ENCODE assay signal across 8 mouse cellular contexts in genomic region chr5:124539905-124540304, GRCm38 (mm10). TPM values are rescaled to one million over a fixed set of nuclear protein-coding genes. Genes with fewer than 3 reads are reported as not detected.
DNase-seq lines count a peak whose midpoint lies in the region; ATAC-seq lines count a peak whose summit lies in the region.

No protein-coding gene starts in this region.

- H3K36me3 ChIP-seq in kidney, embryonic 14.5 days (ENCODE audit: control insufficient read depth, insufficient read depth, low read length), result peaks cover 17% of the 10 kb centered on the region
- H3K36me3 ChIP-seq in embryonic facial prominence, embryonic 10.5 days (replicated peaks), result peaks cover 27% of the 10 kb centered on the region
- H3K36me3 ChIP-seq in hindbrain, embryonic 15.5 days, result peaks cover 12% of the 10 kb centered on the region; the same call in 1 of the 2 replicates
- H3K36me3 ChIP-seq in midbrain, embryonic 13.5 days, result peaks cover 15% of the 10 kb centered on the region

- no peak overlapping the region; the same call in 1 of the 2 replicates for H3K9ac ChIP-seq in kidney, embryonic 14.5 days (ENCODE audit: low read depth, low read length)
- H3K9ac ChIP-seq in hindbrain, embryonic 15.5 days, result 0 out of 2 replicates have a peak overlapping the region, but pooled peaks have one; percentile 33
- no peak overlapping the region for H3K9ac ChIP-seq in midbrain, embryonic 13.5 days (replicated peaks)

- DNase-seq in kidney, adult 18-20 months, result no peak
- DNase-seq in embryonic facial prominence, embryonic 10.5 days (ENCODE audit: low spot score), result no peak
- DNase-seq in frontal cortex, postnatal 25 days (ENCODE audit: low spot score in 2 of 2), result no peak
- DNase-seq in adrenal gland, adult 8-10 months, result no peak
- no peak for DNase-seq in frontal cortex, adult 2 months (ENCODE audit: extremely low spot score in 1 of 2, low spot score in 1 of 2)

- H3K4me3 ChIP-seq in kidney, embryonic 14.5 days (ENCODE audit: low read length), result peak overlapping the region; percentile 99
- H3K4me3 ChIP-seq in embryonic facial prominence, embryonic 10.5 days, result peak overlapping the region; percentile 99
- peak overlapping the region; percentile 97 for H3K4me3 ChIP-seq in hindbrain, embryonic 15.5 days
- H3K4me3 ChIP-seq in midbrain, embryonic 13.5 days (replicated peaks), result peak overlapping the region; percentile 96

- 74% methylated on average over 4 of the region's 4 CpGs for WGBS in kidney, embryonic 14.5 days
- 70% methylated on average over 4 of the region's 4 CpGs for WGBS in embryonic facial prominence, embryonic 10.5 days
- WGBS in hindbrain, embryonic 15.5 days, result 78% methylated on average over 4 of the region's 4 CpGs
- WGBS in midbrain, embryonic 13.5 days, result 74% methylated on average over 4 of the region's 4 CpGs

- no peak for ATAC-seq in kidney, embryonic 14.5 days (ENCODE audit: low FRiP score, low TSS enrichment)
- ATAC-seq in hindbrain, embryonic 15.5 days (ENCODE audit: low FRiP score, low read depth), result no peak
- ATAC-seq in midbrain, embryonic 13.5 days, result no peak

- peak overlapping the region; percentile 39 for H3K4me2 ChIP-seq in kidney, embryonic 14.5 days (replicated peaks; ENCODE audit: low read depth, low read length)
- peak overlapping the region; percentile 47 for H3K4me2 ChIP-seq in hindbrain, embryonic 15.5 days
- peak overlapping the region; percentile 41; the same call in 1 of the 2 replicates for H3K4me2 ChIP-seq in midbrain, embryonic 13.5 days (replicated peaks)

- H3K27ac ChIP-seq in kidney, embryonic 14.5 days (ENCODE audit: low read depth, low read length), result no peak overlapping the region
- H3K27ac ChIP-seq in embryonic facial prominence, embryonic 10.5 days (replicated peaks), result peak overlapping the region; percentile 85
- peak overlapping the region; percentile 78 for H3K27ac ChIP-seq in hindbrain, embryonic 15.5 days (replicated peaks)
- peak overlapping the region; percentile 56; the same call in 1 of the 2 replicates for H3K27ac ChIP-seq in midbrain, embryonic 13.5 days

- no peaks in the 10 kb centered on the region for H3K27me3 ChIP-seq in kidney, embryonic 14.5 days (ENCODE audit: control insufficient read depth, insufficient read depth, low read length)
- no peaks in the 10 kb centered on the region for H3K27me3 ChIP-seq in embryonic facial prominence, embryonic 10.5 days (replicated peaks; ENCODE audit: low read depth, poor library complexity, severe bottlenecking)
- H3K27me3 ChIP-seq in hindbrain, embryonic 15.5 days, result no peaks in the 10 kb centered on the region
- H3K27me3 ChIP-seq in midbrain, embryonic 13.5 days, result 0 out of 2 replicates have a peak, but pooled peaks cover 6% of the 10 kb centered on the region

- no peaks in the 10 kb centered on the region for H3K9me3 ChIP-seq in kidney, embryonic 14.5 days (ENCODE audit: control insufficient read depth, low read length)
- no peaks in the 10 kb centered on the region for H3K9me3 ChIP-seq in embryonic facial prominence, embryonic 10.5 days
- H3K9me3 ChIP-seq in hindbrain, embryonic 15.5 days, result no peaks in the 10 kb centered on the region
- no peaks in the 10 kb centered on the region for H3K9me3 ChIP-seq in midbrain, embryonic 13.5 days

- peaks cover 16% of the 10 kb centered on the region for H3K4me1 ChIP-seq in kidney, embryonic 14.5 days (ENCODE audit: control insufficient read depth, insufficient read depth, low read length)
- peaks cover 19% of the 10 kb centered on the region for H3K4me1 ChIP-seq in embryonic facial prominence, embryonic 10.5 days
- H3K4me1 ChIP-seq in hindbrain, embryonic 15.5 days (replicated peaks), result peaks cover 16% of the 10 kb centered on the region
- peaks cover 20% of the 10 kb centered on the region for H3K4me1 ChIP-seq in midbrain, embryonic 13.5 days (replicated peaks)

RNA-seq across cellular contexts. Expression of gene Tmed2, which starts 0.6 kb away (rescaled TPM):
- 457 and 564 TPM in 2 replicates for polyA plus RNA-seq in kidney, embryonic 14.5 days (2014; fragmentation: Nextera tagmentation; extraction: Ambion mirVana)
- polyA plus RNA-seq in embryonic facial prominence, embryonic 10.5 days (2016; fragmentation: Nextera tagmentation; extraction: Ambion mirVana), result 453 and 454 TPM in 2 replicates
- 335 and 341 TPM in 2 replicates for polyA plus RNA-seq in hindbrain, embryonic 15.5 days (2015; fragmentation: Nextera tagmentation; extraction: Ambion mirVana)
- 345 and 368 TPM in 2 replicates for polyA plus RNA-seq in midbrain, embryonic 13.5 days (2015; fragmentation: Nextera tagmentation; extraction: Ambion mirVana)
- 100 to 1,000 TPM; 179 to 244 (median 222) TPM for total RNA-seq in adrenal gland, adult 8-10 months (2022)
- 108 and 133 TPM in 2 replicates for polyA plus RNA-seq in frontal cortex, adult 2 months (2012; rRNA removed)

RNA-seq across cellular contexts. Expression of gene Rilpl1, which starts 8.7 kb away (rescaled TPM):
- polyA plus RNA-seq in kidney, embryonic 14.5 days (2014; fragmentation: Nextera tagmentation; extraction: Ambion mirVana), result 21.9 and 26.1 TPM in 2 replicates
- 23.1 and 26.4 TPM in 2 replicates for polyA plus RNA-seq in embryonic facial prominence, embryonic 10.5 days (2016; fragmentation: Nextera tagmentation; extraction: Ambion mirVana)
- polyA plus RNA-seq in hindbrain, embryonic 15.5 days (2015; fragmentation: Nextera tagmentation; extraction: Ambion mirVana), result 14.7 and 15.6 TPM in 2 replicates
- 9.1 and 10.3 TPM in 2 replicates for polyA plus RNA-seq in midbrain, embryonic 13.5 days (2015; fragmentation: Nextera tagmentation; extraction: Ambion mirVana)
- 10 to 100 TPM; 16.1 to 26.7 (median 21.0) TPM for total RNA-seq in adrenal gland, adult 8-10 months (2022)
- 44.7 and 51.7 TPM in 2 replicates for polyA plus RNA-seq in frontal cortex, adult 2 months (2012; rRNA removed)

RNA-seq across cellular contexts. Expression of gene Ddx55, which starts 12.8 kb away (rescaled TPM):
- 14.0 and 17.3 TPM in 2 replicates for polyA plus RNA-seq in kidney, embryonic 14.5 days (2014; fragmentation: Nextera tagmentation; extraction: Ambion mirVana)
- polyA plus RNA-seq in embryonic facial prominence, embryonic 10.5 days (2016; fragmentation: Nextera tagmentation; extraction: Ambion mirVana), result 16.7 and 18.2 TPM in 2 replicates
- 24.8 and 25.1 TPM in 2 replicates for polyA plus RNA-seq in hindbrain, embryonic 15.5 days (2015; fragmentation: Nextera tagmentation; extraction: Ambion mirVana)
- 28.0 and 28.2 TPM in 2 replicates for polyA plus RNA-seq in midbrain, embryonic 13.5 days (2015; fragmentation: Nextera tagmentation; extraction: Ambion mirVana)
- total RNA-seq in adrenal gland, adult 8-10 months (2022), result 10 to 100 TPM; 13.4 to 28.4 (median 22.0) TPM
- polyA plus RNA-seq in frontal cortex, adult 2 months (2012; rRNA removed), result 38.2 and 38.3 TPM in 2 replicates

RNA-seq across cellular contexts. Expression of gene Eif2b1, which starts 39.0 kb away (rescaled TPM):
- polyA plus RNA-seq in kidney, embryonic 14.5 days (2014; fragmentation: Nextera tagmentation; extraction: Ambion mirVana), result 84.8 and 85.1 TPM in 2 replicates
- polyA plus RNA-seq in embryonic facial prominence, embryonic 10.5 days (2016; fragmentation: Nextera tagmentation; extraction: Ambion mirVana), result 83.7 and 88.2 TPM in 2 replicates
- 60.0 and 63.0 TPM in 2 replicates for polyA plus RNA-seq in hindbrain, embryonic 15.5 days (2015; fragmentation: Nextera tagmentation; extraction: Ambion mirVana)
- polyA plus RNA-seq in midbrain, embryonic 13.5 days (2015; fragmentation: Nextera tagmentation; extraction: Ambion mirVana), result 75.2 and 75.4 TPM in 2 replicates
- total RNA-seq in adrenal gland, adult 8-10 months (2022), result 10 to 100 TPM; 41.9 to 46.9 (median 45.6) TPM
- 31.1 and 32.2 TPM in 2 replicates for polyA plus RNA-seq in frontal cortex, adult 2 months (2012; rRNA removed)

RNA-seq across cellular contexts. Expression of gene Gtf2h3, which starts 39.0 kb away (rescaled TPM):
- polyA plus RNA-seq in kidney, embryonic 14.5 days (2014; fragmentation: Nextera tagmentation; extraction: Ambion mirVana), result 73.7 and 79.8 TPM in 2 replicates
- 114 TPM in 2 replicates for polyA plus RNA-seq in embryonic facial prominence, embryonic 10.5 days (2016; fragmentation: Nextera tagmentation; extraction: Ambion mirVana)
- 43.8 and 45.3 TPM in 2 replicates for polyA plus RNA-seq in hindbrain, embryonic 15.5 days (2015; fragmentation: Nextera tagmentation; extraction: Ambion mirVana)
- polyA plus RNA-seq in midbrain, embryonic 13.5 days (2015; fragmentation: Nextera tagmentation; extraction: Ambion mirVana), result 62.9 and 63.9 TPM in 2 replicates
- total RNA-seq in adrenal gland, adult 8-10 months (2022), result 10 to 100 TPM; 30.5 to 50.1 (median 40.8) TPM
- polyA plus RNA-seq in frontal cortex, adult 2 months (2012; rRNA removed), result 50.6 and 56.4 TPM in 2 replicates
